Mouse (Mus musculus) lung, adult 2 months (tissue): ENCODE data around the gene E130114P18Rik.

Experiments used
- CTCF ChIP-seq: fragments of 200-500 bp; IDR thresholded peaks from 2 replicates; pipeline ENCODE4 v1.5.1; 2011; ENCODE audit warnings: mild to moderate bottlenecking, low read length, control low read depth; ENCODE audit not compliant: insufficient read depth
- POLR2A ChIP-seq: fragments of 200-500 bp; IDR thresholded peaks from 2 replicates; pipeline ENCODE4 v1.6.1; 2011; ENCODE audit warnings: low read depth, mild to moderate bottlenecking, control low read depth, low read length, borderline replicate concordance; ENCODE audit errors: extremely low read depth

GRCm38 (mm10) chr4:97784236-97784635, 6.4 kb upstream of the E130114P18Rik start:
- no peak for TF ChIP-seq POLR2A
- no peak for TF ChIP-seq CTCF
